Mouse (Mus musculus) ES-E14 (cell line): ENCODE data around the gene Tph2.

Experiments
- CHD2 ChIP-seq: IDR thresholded peaks from 2 replicates; pipeline ENCODE4 v1.6.1; 2014; ENCODE audit warnings: mild to moderate bottlenecking, low read depth, low read length, inconsistent platforms
- ZC3H11A ChIP-seq: IDR thresholded peaks from 2 replicates; pipeline ENCODE4 v1.6.1; 2012; ENCODE audit warnings: low read depth, mild to moderate bottlenecking, inconsistent platforms, low read length, borderline replicate concordance

DNA sequence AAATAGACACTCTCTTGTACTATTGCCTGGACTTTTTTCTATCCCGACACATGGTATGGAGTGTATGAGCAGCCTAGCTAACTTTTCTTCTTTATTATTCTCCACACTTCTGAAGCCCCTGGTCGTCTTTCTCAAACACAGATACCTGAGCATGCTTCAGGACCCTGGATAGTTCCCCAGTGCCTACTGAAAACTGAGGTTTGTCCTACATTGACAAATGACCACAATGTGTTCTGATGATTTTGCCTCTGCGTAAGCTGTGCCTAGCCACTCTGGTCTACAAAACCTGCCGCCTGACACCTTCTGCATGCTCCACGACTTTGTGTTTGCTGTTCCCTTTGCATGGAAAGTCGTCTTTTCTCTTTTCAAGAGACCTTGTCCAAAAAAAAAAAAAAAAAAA lies 41.2 kb downstream of the Tph2 start:
- TF ChIP-seq CHD2 (no peak), ZC3H11A (no peak)
